Mouse (Mus musculus): ENCODE measurements around the gene Phlda3.
A peak's percentile ranks its signal among the peaks of the same experiment; 100 is the strongest.

Phlda3 gene

DNA sequence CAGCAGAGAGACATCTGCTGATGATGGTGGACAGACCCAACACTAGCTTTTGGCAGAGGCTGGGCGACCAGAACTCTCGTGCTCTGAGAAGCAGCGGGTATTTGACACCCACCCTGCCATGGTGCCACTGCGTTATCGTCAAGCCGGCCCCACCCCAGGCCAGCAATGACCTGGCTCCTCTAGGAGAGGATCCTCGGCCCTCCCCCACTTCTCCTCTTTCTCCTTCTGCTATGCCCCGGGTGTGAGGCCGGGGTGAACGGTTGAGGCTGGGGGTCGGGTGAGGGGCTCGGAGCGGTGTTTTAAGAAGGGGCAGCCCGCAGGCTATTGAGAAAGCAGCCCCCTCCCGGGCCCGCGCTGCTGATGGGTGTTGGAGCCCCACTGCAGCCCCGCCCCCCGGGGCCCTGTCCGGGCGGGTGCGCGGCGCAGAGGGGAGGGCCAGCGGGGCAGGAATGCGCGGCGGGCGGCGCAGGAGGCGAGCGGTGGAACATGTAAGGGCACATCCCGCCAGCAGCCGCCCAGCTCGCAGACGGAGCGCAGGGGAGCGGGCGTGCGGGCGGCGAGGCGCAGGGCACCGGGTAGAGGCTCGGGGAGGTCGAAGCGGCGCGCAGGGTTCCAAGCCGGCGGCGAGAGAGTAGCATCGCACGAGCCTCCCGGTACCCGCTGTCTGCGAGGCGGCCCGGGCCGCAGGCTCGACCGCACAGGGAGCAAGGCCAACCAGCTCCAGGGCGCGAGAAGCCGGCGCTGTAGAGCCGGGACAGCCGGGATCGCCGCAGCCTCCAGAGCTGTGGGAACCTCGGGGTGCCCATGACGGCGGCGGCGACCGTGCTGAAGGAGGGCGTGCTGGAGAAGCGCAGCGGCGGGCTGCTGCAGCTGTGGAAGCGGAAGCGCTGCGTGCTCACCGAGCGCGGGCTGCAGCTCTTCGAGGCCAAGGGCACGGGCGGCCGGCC lies at the start of gene Phlda3:
TSS of gene Phlda3 (plus strand) at position 475 of the 947 bp plus-strand sequence.
- peak; percentile 59 to 81 for DNase-seq

DNA sequence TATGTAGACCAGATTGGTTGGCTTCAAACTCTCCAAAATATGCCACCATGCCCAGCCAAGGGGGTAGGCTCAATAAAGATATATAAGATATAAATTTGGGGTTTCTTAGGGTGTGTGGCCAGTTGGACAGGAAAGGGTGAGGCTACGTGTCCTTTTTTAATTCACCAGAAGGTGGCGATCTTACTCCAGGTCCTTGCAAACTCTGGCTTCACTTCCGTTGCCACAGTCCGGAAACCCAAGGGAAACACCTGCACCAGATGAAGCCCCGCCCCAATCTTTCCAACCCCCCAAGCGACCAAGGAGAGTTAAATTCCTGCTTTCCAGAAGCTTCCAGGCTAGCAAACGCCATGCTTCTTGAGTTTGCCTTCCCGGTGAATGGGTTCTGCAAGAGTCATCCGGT lies 46.4 kb upstream of the Phlda3 start:
- peak; percentile 76 to 81 for DNase-seq

DNA sequence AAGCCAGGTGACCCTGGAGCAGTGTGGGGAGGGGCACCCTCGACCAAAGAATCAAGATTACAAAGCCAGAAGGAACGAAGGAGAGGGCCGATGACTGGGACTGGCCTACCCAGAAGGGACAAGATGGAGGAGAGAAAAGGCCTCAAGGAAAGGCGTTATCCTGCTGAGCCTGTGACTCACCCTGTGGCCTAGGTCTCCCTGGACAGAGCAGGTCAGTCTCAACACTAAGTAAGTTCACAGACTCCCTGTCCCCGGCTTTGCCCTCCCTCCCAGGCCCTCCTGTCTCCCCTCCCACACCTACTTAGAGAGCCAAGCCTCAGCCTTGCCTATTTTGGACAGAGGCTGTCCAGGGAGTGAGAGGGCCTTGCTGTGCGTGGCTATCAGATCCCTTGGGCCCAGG lies 45.9 kb upstream of the Phlda3 start, which contains the start of gene Csrp1:
TSS of gene Csrp1 (plus strand) at position 79 of the 400 bp plus-strand sequence.
- no peak for DNase-seq

DNA sequence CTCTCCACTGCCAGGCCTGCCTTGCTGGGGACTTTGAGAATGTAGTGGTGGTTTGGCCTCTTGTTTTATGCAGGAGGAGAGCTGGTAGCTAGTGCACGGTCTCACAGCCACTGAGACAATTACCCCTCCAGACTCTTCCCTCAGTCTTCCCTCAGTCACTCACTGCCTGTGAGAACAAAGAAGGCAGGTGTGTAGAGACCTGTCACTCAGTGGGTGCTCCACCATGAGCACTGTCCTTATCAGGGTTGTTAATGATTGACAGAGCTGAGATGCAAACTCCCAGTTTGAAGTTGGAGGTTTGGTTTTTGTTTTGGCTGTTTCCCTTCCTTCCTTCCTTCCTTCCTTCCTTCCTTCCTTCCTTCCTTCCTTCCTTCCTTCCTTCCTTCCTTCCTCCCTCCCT lies 42.9 kb upstream of the Phlda3 start:
- no peak for DNase-seq

DNA sequence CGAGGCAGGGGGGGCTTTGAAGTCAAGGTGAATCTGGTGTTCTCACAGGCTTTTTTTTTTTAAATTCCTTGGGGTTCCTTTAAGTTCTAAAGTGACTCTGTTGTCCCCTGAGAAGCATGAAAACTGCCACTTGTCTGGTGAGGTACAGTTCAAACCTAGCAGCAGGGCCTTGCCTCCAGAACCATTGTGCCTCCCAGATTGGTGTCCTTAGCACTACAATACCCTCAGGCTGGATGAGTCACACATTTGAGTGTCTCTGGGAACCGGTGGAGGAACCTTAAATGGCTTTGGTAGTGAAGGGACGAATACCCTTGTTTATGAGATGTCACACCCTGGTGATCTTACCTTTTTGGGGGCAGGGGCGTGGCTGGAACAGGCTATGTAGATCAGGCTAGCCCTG lies 41.8 kb upstream of the Phlda3 start:
- no peak for DNase-seq

DNA sequence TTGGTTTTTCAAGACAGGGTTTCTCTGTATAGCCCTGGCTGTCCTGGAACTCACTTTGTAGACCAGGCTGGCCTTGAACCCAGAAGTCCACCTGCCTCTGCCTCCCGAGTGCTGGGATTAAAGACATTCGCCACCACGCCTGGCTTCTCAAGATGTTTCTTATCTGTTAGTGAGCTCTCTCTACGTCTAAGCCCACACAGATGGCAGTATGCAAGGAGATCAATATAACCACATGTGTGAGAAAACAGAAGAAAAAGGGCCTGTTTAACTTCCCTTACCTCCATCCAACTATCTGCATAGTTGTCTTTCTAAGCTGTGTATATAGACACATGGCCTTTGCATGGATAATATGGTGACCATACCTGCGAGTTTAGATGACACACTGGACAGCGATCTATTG lies 40.6 kb upstream of the Phlda3 start:
- no peak for DNase-seq

DNA sequence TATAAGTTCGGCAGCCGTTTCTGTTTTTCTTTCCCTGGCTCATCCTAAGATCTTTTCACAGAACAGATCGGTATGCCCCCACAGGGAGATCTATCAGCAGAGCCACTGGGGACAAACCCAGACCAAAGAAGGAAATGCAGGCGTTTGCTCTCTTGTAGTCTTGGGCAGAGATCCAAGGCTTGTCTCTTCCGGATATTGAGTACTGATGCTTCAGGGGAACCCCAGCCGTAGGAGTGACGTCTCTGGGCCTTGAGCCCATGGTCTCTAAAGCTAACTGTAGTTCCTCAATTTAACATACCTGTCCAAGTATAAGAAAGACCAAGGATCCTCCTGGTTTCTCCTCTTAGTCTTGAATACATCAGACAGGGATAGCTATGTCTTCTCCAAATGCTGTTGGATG lies 40.0 kb upstream of the Phlda3 start:
- peak; percentile 62 to 68 for DNase-seq

DNA sequence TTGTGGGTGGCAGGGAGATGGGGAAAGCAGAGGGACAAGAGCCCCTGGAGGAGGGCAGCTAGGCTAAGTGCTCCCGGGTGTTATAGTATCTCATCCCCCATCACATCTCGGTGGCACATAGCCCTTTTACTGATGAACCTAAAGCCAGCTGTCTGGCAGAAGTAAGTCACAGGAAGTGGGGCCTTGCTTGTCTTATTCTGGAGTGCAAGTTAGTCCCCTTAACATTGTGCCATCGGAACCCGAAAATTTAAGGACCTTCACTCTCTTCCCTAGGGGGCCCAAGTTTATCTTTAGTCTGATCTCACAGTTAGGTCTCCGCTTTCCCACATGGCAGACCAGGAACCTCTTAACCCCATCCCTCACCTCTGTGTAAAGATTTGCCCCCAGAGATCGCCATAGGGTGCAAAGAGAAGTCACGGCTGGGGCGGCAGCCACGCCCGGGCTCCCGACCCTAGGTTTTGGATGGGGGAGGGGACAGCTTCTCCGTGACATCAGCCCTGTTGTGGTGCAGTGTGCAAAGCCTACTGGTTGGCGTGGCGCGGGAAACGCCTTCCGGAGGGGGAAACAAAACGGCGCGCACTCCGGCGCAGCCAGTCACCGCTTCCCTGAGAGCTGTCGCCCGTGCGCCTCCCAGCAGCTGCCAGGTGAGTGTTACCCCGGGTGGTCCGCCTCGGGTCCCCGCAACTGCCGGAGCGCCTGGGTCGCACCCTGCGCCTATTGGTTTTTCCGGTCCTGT lies 37.1 kb upstream of the Phlda3 start:
- peak; percentile 89 to 90 for DNase-seq

DNA sequence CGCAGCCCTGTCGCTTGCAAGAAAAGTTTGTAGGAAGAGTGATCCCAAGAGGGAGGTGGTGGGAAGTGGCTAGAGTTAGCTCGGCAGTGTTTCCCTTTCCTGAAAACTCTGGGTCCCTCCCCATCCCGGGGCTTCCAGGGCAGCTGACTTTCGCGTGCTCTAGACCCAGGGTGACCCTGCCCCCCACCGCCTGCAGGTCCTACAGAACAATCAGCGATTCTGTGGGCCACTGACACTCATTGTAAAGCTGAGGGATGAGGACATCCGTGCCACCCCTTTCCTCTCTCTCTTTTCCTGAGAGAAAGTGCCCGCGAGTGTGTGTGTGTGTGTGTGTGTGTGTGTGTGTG lies 36.6 kb upstream of the Phlda3 start:
- peak; percentile 59 to 63 for DNase-seq

DNA sequence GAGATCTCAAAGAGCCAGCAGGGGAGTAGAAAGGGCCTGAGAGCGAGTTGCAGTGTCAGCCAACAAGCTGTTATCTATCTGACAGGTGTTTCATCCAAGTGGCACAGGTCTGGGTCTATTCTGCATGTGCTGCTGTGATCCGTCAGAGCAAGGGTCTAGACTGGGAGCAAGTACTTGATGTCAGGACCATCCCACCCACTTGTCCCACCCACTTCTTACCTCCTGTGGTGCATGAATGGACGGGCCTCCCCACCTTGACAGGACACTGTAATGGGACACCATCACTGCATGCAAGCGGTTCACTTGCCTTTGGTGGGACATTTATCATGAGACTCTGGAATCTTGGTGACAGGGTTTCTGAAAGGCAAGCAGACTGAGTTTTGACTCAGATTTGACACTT lies 36.1 kb upstream of the Phlda3 start:
- no peak for DNase-seq

DNA sequence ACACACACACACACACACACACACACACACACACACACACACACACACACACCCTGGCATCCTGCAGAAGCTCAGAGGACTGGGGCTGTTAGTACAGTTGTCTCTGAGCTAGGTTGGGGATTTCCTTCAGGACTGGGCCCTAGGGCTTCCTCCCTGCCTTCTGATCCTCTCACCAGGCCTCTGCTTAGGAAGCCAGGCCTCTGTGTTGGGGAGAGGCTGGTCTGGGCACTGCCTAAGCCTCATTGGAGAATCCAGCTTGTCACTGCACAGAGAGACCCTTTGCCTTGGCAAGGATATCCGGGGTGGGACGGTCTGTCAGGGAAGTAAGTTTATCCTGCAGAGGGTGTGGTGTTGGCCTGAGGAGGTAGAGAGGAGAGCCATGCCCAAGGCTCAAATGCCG lies 35.6 kb upstream of the Phlda3 start:
- peak; percentile 30 to 39 for DNase-seq

DNA sequence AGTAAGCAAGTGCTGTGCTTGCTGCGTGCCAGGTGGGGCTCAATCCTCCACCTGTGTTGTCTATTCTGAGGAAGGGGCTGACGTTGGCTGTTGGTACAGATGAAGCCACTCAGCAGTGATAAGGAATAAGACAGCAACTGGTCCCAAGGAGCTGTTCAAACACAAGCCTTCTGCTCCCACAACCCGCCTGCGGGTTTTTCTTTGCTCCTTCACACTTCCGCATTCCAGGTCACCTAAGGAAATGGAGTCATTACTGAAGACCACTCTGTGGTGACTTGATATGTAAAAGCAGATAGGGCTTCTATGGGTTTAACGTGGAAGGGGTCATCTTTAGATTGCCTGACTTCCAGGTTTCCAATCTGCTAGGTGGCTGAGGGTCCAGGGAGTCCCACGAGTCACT lies 34.5 kb upstream of the Phlda3 start:
- no peak for DNase-seq

DNA sequence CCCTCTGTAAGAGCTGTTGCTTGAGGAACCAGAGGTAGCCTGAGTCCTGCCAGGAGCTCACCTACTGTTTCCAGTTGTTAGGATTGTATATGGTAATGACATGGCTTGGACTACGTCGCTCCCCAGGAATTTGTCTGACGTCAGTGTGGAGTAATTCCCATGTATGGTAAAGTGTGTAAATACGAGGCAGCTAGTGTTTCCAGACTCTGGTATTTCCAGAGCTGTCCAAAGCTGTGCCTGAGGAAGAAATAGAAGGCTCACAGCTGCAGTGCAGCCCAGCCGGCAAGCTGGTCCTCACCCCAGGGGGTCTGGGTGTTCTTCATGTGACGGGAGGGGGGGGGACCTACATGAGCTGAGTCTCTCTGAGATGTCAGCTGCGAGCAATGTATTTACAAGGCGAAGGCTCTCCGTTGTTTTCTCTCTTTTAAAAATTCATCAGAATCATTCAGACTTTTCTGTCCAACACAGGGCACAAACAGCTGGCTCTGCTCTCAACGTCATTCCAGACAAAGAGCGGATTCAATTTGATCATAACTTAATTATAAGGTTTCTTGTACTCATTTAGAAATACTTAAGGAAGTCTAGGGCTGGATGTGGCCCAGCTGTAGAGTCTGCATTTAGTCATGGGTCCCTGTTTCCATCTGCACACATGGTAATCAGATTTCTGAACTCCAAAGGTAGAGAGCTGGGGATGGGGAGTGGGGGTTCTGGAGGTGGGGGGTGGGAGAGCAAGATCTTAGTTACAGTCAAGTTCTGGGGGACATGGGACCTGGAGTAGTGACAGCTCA lies 33.8 kb upstream of the Phlda3 start:
- DNase-seq: peak; percentile 13 to 46

DNA sequence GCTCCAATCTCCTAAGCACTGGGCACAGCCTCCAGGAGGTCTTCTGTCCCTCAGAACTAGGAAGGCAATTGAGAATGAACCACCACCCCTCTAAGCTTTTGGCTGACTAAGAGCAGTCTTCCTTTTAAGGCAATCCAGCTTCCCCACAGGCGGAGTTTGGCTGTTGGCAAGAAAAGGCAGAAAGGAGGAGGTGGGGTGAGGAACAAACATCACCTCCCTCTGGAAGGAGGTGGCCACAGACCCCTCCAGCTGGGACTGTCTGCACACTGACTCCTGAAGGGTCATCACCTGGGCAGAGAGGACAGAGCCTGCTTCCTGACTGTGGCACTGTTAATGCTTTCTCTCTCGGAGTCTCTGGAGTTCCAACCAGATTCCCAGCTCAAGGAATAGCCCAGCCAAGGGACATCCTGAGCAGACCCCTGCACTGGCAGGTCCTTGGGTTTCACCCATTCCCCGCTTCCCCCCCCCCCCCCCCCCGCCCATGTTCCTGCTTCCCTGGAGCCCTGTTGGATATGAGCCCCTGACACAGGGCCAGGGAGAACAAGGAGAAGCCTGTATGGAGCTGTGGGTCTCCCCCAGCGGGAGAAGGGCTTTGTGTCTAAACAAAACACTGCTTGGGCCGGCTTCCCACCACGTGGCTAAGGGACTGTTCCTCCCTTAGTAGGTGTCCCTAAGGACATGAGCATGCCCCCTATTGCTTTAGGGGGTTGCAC lies 31.5 kb upstream of the Phlda3 start:
- peak in 1 of 2 experiments; percentile 35 for DNase-seq

DNA sequence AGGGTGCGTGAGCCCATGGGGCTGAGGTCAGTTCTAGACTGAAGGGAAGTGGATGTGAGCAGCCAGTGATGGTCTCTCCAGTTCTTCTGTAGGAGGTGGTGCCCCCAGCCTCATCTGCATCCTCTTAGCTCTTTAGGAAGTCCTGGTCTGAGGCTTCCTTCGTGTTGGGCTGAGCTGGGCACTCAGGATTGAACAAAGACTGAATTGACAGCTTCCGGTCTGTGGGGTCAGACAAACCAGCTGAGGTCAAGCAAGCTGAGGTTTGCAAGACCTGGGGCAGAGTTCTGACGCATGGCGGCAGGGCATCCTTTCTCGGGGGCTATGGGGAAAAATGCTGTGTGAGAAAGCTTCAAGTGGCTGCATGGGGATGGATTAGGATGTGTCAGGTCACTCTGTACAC lies 30.5 kb upstream of the Phlda3 start:
- no peak for DNase-seq

DNA sequence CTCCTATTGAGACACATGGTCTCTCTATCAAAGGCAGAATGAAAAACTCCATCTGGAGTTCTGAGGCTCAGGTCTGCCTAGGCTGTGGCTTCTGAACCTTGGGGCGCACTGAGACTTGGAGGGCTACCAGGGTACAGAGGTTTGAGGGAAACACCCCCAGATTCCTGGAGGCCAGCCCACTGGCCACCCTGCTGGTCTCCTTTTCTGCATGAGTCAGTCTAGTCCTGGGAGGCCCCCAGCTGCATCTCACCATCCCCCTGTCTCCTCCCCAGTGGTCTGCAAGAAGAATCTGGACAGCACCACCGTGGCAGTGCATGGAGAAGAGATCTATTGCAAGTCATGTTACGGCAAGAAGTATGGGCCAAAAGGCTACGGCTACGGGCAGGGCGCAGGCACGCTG lies 20.9 kb upstream of the Phlda3 start:
- no peak for DNase-seq

DNA sequence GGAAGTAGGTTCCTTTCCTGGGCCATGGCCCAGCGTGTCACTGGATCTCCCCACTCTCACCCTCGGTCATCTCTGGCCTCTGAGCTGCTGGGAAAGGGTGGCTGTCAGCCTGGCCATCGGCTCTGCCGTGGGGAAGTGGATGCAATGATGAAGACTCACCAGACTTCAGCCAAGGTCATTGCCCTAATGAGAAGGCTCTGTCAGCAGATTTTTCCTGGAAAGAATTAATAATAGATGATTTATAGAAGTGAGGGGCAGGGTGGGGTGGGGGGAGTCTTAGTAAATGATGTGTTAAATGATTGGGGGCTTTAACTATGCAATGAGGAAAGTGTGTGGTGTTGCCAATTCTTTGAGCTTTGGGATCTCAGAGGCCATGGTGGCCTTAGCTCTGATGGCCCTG lies 19.7 kb upstream of the Phlda3 start:
- DNase-seq: no peak

DNA sequence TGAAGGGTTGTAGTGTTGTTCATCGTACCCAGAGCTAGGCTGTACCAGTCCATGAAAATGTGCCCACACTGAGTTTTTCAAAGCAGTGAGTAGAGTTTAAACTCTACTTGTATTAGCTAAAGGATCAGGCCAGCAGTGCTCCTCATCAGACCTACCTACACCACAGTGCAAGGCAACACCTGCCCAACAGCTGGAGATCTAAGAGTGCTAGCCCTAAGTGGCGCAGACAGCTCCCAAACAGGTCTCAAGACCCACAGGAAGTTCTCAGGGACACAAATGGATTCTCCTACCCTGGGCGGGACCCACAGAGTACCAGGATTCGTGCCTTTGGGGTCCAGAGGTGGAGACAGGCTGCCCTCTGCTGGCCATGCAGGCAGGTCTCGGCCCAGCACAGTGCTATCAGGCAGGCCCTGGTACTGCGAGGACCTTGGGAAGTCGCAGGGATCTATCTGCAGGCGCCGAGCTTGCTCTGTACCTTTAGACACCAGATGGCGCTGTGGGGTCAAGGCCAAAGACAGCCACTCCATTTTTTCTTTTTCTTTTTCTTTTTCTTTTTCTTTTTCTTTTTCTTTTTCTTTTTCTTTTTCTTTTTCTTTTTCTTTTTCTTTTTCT lies 13.1 kb upstream of the Phlda3 start:
- DNase-seq: peak; percentile 96

DNA sequence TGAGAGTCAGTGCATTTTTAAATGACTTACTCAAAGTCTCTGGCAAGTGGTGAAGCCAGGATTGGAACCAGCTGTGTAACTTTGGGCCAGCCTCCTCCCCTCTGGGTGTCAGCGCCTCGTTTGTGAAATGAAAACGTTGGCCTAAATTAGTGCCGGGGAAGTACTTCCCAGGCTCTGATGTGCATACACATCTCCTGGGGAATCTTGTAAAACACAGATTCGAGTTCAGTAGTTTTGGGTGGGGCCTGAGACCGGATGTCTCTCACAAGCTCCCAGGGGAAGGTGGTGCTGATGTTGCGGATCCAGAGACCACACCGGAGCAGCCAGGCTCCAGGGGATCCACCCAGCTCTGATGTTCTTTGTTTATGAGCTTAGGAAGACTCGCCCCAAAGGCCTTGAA lies 10.6 kb upstream of the Phlda3 start:
- no peak for DNase-seq

DNA sequence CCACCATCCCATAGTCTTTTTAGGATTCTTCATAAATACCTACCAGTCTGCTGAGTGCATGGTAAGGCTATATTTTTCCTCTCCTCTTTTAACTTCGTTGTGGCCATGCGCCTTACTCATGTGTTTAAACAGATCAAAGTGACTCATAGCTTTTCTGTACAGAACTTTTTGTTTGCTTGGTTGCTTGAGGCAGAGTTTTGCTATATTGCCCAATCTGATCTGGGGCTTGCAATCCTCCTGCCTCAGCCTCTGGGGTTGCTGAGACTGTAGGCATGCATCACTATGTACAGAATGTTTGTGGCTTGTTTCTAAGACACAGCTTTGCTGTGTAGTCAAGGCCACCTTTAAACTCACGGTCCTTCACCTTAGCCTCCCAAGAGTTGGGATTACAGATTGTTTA lies 10.0 kb upstream of the Phlda3 start:
- DNase-seq: no peak

DNA sequence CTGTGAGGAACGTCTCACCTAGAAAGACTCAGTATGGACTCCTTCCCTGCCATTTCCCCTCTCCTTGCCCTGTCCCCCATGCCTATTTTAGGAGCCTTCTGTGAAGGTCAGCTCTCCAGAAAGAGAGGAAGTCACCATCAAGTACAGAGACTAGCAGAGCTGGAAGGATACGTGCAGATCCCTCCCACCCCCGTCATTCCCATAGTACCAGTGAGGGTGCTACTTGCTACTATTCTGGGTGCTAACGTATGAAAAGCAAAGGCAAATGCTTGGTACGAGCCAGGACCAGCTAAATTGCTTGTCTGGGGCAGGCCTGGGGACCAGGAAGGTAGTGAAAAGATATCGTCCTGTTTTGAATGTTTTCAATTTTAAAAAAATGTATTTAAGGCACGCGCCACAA lies 8.6 kb upstream of the Phlda3 start:
- no peak for DNase-seq

DNA sequence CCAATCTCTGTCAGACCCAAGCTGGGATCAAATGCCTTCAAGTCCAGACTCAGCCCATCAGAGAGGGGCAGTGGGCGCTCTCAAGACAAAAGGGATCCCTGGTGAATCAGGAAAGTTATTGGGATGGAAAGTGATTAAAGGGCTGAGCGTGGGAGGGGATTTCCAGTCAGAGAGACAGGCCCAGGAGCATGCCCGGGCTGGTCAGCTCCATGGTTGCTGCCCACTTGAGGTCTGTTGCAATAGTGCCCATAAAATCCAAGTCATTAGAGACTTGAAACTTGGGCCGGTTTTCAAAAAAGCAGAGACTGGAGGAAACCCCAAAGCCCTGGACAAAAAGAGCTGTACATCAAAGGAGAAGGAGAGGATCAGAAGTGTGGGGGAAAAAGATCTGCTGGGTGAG lies 6.2 kb upstream of the Phlda3 start:
- no peak for DNase-seq

All from kidney, postnatal 36 days (tissue).